Mouse (Mus musculus) c-Kit-positive CD71-negative TER-119-negative erythroid progenitor cells, embryonic 14.5 days (primary cell): Measurements from ENCODE around the gene Rad51c.

Source experiments
- DNase-seq: peaks from one replicate; pipeline ENCODE4 v3.0.0-alpha.2; 2013; ENCODE audit warnings: low read depth

Gene Rad51c

DNA sequence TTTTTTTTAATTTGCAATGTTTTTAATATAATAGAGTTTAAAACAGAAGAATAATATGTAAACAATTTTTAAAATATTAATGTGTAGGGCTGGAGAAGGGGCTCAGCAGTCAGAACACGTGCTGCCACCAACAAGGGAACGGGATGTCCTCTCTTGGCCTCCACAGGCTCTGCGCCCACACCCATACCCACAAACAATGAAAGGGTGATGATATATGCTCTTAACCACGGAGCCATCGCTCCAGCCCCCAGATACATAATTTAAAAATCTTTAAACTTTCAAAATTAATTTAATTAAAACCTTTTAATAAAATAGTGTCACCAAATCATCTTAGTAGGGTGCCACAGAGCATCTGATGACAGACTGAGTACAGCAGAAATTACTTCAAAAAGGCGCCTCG lies 37.7 kb downstream of the Rad51c start:
- DNase-seq: no peak

DNA sequence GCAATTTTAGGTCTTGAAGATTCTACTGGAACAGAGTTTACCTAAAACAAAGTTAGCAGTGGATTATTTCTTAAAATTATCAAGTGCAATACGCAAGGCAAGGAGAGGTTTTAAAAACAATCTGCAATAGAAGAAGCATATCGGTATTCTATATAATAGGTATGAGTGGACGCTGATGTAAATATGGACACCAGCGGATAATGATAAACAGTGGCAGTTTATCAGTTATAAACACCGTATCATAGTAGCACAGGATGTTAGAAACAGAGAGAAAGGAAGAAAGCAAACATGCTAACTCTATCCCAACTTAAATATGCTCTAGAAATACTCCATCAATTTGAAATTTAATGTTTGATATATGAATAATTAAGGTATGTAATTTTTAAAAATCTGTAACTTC lies 39.6 kb downstream of the Rad51c start:
- no peak for DNase-seq

DNA sequence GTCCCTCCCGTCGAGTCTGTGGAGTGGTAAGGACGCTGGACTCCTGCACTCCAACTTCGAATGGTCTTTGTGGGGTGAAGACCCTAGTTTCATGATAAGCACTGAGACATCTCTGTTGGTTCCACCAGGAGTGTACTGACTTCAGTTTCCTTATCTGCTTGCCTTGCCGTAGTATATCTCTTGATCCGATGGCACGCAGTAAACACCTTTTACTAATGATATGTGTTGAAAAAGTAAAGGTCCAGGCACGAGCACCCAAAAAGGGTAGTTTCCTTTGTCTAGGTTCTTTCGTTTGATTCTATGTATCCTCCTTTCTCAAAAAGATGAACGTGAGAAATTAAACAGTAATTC lies 45.5 kb downstream of the Rad51c start:
- DNase-seq: no peak

DNA sequence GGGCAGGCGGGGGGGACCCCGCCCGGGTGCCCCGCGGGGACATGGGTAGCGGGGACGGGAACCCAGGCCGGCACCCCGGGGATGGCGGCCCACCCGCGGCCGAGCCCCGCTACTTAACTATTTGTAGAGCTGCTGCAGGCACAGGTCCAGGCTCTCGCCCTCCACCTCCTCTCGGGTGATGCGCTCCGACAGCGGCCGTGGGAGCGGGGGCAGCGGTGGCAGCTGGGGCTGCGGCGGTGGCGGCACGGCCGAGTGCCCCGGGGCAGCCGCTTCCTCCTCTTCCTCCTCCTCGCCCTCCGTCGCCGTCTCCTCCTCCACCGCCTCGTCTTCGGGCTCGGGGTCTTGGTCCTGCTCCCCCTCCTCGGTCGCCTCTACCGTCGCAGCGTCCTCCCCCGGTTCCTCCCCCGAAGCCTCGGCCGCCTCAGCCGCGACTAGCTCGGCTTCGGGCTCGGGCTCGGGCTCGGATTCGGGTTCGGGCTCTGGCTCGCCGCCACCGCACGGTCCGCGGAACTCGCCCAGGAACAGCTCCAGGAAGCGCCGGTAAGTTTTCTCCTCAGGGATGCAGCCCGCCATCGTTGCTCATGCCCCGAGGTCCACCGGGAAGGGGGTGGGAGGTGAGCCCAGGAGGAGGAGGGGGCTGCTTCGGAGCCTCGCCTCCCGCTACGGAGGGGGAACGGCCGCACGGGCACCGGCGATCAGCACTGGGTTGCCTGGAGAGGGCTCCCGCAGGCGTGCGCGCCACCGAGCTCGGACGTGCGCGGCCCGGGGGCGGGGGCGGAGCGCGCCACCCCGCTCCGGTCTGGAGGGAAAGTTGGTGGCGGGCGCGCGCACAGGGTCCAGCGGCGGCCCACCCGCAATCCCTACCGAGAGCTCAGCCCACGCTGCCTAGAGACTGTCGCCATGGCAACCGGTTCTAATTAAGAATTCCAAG lies 46.2 kb downstream of the Rad51c start, which contains the start of gene Ppm1e:
Gene Ppm1e, minus strand, starts transcription at position 693 of the 931 bp plus-strand sequence.
- no peak for DNase-seq

DNA sequence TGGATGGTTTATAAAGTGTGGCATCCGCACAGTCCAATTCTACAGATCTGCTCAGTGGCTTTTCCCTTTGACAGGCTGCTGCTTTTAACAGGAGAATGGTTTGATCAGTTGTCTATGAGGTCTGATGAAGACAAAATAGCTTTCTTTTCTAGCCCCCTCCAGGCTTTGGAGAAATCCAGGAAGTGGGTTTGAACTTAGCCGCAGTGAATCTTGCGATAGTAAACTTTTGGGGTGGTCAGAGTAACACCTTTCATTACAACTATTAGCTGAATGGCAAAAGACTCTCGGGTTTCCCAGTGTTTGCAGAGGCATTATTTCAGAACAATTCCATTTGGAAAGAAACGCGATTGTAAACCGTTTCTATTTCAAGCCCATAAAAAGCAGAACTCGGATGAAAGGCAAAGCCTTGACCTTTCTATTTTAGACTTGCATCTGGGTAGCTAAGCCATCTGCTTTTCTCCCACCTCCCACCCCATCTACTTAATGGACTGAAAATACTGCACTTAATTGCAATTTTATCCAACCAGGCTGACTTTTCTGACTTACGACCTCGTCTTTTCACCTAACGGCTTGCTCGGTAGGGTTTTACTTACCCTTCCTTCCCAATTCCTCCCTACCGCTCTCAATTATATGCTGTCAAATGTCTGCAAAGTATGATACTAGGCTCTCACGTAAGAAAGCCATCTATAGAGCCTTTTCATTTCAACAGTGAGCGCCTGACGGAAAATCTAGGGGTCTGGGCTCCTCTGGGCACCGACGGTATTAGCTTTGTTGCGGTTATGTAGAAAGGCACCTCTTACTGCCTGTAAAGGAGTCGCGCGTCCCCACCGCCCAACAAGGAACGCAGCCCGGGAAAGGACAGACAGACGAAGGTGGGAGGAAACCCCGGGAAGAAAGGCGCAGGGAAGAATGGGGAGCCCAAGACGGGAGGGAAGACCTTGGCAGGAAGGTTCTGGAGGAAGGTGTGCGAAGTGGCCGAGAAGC lies 47.1 kb downstream of the Rad51c start:
- no peak for DNase-seq

DNA sequence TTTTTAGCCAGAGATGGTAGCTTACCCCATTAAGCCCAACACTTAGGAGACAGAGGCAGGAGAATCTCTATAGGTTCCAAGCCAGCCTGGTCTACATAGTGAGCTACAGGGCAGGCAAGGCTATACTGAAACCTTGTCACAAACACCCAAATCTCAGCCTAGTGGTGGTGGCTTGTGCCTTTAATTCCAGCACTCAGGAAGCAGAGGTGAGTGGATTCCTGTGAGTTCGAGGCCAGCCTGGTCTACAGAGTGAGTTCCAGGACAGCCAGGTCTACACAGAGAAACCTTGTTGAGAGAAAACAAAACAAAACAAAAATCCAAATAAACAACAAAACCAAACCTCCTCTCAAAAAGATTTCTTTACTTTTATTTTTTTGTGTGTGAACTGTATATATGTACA lies 49.9 kb downstream of the Rad51c start:
- DNase-seq: no peak

DNA sequence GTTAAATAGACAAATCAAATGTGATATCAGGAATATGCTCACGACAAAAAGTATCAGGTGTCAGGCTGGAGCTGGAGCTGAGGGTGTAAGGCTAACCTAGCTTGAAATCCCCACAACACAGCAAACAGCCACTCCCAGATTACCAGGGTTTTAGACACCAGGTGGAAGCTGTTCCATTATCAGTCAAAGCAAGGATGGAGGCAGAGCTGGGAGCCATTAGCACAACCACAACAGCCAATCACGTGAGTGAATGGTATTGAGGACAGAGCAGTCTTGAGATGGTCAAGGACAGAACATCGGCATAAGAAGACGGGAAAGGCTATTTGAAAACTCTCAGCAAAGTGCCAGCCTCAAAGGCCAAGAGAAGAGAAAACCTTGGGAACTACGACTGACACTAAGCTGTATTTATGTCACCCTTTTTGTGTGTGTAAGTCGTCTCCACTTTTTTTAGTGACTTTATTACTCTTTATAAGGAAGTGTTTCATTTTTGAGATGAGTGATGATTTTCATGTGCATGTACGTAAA lies 51.0 kb downstream of the Rad51c start:
- no peak for DNase-seq
